Mouse (Mus musculus) megakaryocyte, embryonic 14.5 days (primary cell): ENCODE measurements around the gene D16Ertd472e. TPM values are rescaled to one million over a fixed set of nuclear protein-coding genes. Genes with fewer than 3 reads are reported as not detected.

Experiments used
- H3K27me3 ChIP-seq: replicated peaks from 2 replicates; pipeline ENCODE3; 2012; ENCODE audit warnings: inconsistent platforms
- H3K36me3 ChIP-seq: replicated peaks from 2 replicates; pipeline ENCODE3; 2012; ENCODE audit warnings: low read length, inconsistent platforms, mixed read lengths
- H3K4me1 ChIP-seq: 2 replicates; pipeline ENCODE4 v1.6.1; 2012; ENCODE audit warnings: inconsistent platforms
- H3K4me3 ChIP-seq: replicated peaks from 2 replicates; pipeline ENCODE3; 2012; ENCODE audit warnings: moderate library complexity, mild to moderate bottlenecking, inconsistent platforms
- H3K9me3 ChIP-seq: 2 replicates; pipeline ENCODE4 v1.6.1; 2012; ENCODE audit warnings: inconsistent platforms
- FLI1 ChIP-seq: IDR thresholded peaks from 2 replicates; pipeline ENCODE4 v1.6.1; 2012; ENCODE audit warnings: low read length, inconsistent platforms, mixed read lengths
- GATA1 ChIP-seq: IDR thresholded peaks from 3 replicates; pipeline ENCODE4 v1.6.1; 2012; ENCODE audit warnings: mixed read lengths, low read length, inconsistent platforms, borderline replicate concordance
- polyA plus RNA-seq: library from polyadenylated mRNA; stranded (reverse); fragments of >175 nt; gene quantifications from 2 replicates; pipeline ENCODE4 v1.2.3, GENCODE M21; 2012; ENCODE audit warnings: low replicate concordance; ENCODE audit not compliant: insufficient read depth

Gene D16Ertd472e
- polyA plus RNA-seq = 14.9 and 19.1 TPM in 2 replicates

DNA sequence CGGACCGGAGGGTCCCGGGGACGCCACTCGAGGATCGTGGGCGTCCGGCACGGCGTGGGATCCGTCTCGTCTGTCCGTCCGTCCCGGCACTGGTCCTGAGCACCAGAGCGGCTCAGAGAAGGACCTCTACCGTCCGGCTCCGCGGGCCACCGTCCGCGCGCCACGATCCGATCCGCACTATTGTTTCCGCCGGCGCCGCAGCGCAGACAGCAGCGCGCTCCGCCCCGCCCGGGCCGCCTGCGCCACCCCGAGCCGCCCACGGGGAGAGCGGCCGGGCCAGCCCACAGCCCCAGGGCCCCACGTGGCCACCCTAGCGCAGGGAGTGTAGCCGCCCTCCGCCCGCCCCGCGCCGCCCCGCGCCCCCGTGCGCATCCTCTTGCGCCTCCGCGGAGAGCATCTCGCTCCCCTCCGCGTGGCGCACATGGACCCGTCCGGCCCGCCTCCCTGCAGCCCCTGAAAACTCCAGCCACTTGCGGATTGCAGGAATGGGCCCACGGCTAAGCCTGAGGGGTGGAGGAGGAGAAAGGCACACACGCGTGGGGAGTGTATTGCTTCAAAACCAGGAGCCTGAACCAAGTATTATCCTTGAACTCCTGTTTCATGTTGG lies at the start of gene D16Ertd472e:
Gene D16Ertd472e, minus strand, starts transcription at position 231 of the 607 bp plus-strand sequence.
- peak within 1 kb of the TSS; percentile 96 for H3K4me3 ChIP-seq
- H3K4me1 ChIP-seq = peaks cover 48% of the 10 kb centered on the region
- H3K9me3 ChIP-seq = no peaks in the 10 kb centered on the region
- H3K27me3 ChIP-seq = no peaks in the 10 kb centered on the region
- H3K36me3 ChIP-seq = peaks cover 30% of the 10 kb centered on the region
- TF ChIP-seq FLI1 = no peak
- TF ChIP-seq GATA1 = no peak

DNA sequence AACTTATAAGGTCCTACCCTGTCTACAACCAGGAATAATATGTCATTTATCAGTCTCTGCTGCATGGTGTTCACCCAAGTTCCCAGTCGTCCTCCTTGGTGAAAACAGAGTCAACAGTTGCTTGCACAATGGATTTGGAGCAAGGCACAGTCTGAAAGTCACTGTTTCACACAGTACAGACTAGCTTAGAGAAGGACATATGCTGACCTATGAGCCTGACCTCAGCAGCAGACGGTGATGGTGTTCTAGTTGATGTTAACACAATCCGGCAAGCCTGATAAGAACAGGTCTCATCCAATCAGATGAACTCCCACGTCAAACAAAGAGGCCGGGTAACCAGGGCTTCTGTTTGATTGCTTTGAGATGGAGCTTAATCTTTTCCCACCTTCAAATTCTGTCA lies 46.2 kb upstream of the D16Ertd472e start:
- Histone ChIP-seq H3K4me1 (no peaks in the 10 kb centered on the region; the same call in 1 of the 2 replicates), H3K27me3 (peaks cover 2% of the 10 kb centered on the region), H3K9me3 (no peaks in the 10 kb centered on the region), H3K4me3 (no peak overlapping the region), H3K36me3 (no peaks in the 10 kb centered on the region)
- TF ChIP-seq GATA1 (no peak), FLI1 (no peak)

DNA sequence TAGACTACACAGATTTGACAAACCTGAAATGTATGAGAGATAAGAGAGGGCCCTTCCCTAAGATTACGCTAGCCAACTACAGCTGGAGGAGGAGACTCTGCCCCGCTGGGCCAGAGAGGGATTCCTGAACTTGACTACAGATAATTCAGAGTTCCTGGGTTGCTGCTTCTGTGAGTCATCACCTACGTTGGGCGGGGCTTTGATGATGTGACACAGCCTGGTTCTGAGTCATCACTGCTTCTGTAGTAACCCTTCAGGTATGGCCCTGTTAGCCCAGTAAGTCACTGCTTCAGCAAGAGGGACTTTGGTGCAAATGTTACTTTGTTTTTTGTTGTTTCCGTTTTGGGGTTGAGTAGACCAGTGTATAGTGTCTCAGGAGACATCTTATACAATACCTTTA lies 42.9 kb upstream of the D16Ertd472e start:
- no peaks in the 10 kb centered on the region for H3K36me3 ChIP-seq
- H3K27me3 ChIP-seq = peaks cover 2% of the 10 kb centered on the region
- H3K4me1 ChIP-seq = no peaks in the 10 kb centered on the region; the same call in 1 of the 2 replicates
- no peak for TF ChIP-seq GATA1
- TF ChIP-seq FLI1 = no peak
- H3K9me3 ChIP-seq = no peaks in the 10 kb centered on the region
- H3K4me3 ChIP-seq = no peak overlapping the region

DNA sequence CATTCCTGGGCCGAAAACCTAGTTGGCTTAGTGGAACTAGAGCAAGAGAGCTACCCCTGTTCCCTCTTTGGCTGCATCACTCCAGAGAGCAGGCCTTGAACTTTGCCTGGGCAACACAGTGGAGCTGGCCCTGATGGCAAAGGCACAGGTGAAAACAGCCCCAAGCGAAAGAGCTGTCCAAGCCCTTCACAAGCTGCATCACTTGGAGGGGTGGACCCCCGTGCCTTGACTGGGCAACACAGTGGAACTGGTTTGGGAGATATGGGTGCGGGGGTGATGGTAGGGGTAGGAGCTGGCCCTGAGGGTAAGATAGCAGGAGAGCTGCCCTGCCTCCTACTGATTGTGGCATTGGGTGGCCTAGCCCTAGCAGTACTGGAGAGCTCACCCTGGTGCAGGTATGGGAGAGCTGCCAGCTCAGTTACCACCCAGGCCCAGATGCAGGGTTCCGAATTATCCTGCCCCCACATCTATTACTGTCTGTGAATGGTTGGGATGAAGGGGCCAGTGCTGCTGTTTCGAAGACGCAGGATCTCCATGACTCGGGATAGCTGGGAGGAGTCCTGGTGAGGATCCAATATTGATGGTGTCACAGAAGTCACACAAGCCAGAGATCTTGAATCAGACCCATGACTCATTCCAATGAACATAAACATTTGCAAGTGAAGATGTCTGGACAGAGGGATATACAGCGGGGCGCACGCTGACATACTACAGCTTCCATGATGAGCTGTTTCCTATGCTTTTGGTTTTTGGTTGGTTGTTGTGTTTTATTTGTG lies 41.4 kb upstream of the D16Ertd472e start:
- no peak for TF ChIP-seq GATA1
- TF ChIP-seq FLI1 = no peak
- no peak overlapping the region for H3K4me3 ChIP-seq
- H3K4me1 ChIP-seq = no peaks in the 10 kb centered on the region; the same call in 1 of the 2 replicates
- H3K36me3 ChIP-seq = no peaks in the 10 kb centered on the region
- peaks cover 2% of the 10 kb centered on the region for H3K27me3 ChIP-seq
- H3K9me3 ChIP-seq = no peaks in the 10 kb centered on the region

DNA sequence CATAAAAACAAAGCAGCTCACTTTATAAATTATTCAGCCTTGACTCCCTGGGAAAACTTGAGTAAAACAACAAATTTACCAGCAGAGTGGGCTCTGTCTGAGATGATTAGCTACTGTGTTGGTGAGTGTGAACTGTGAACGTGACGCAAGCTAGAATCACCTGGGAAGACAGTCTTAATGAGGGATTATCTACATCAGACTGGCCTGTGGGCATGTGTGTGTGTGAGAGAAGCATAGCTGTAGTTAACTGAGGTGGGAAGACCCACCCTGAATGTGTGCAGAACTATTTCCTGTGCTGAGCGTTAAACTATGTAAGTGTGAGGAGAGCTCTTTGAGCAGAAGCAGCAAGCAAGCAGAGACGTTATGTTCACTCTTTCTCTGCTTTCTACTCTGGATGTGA lies 29.7 kb upstream of the D16Ertd472e start:
- no peaks in the 10 kb centered on the region for H3K27me3 ChIP-seq
- H3K9me3 ChIP-seq = peaks cover 8% of the 10 kb centered on the region; the same call in 1 of the 2 replicates
- H3K4me3 ChIP-seq = no peak overlapping the region
- no peaks in the 10 kb centered on the region for H3K4me1 ChIP-seq
- H3K36me3 ChIP-seq = no peaks in the 10 kb centered on the region
- TF ChIP-seq FLI1 = no peak
- no peak for TF ChIP-seq GATA1

DNA sequence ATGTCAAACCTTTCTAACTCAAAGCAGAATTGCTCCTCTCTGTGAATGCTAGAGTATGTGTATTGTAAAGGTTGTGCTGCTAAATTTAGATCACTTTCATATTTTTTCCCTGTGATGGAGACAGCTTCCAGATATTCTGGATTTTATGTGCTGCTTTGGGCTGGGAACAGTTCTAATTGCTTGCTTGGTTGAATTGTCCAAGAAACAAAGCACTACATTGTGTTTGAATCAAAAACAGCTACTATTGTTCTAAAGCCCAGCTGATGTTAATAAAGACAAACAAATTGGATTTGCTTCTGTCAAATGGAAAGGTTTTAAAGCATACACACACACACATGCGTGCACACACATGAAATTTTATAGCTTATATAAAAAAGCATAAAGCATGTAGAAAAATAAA lies 22.4 kb upstream of the D16Ertd472e start:
- Histone ChIP-seq H3K4me1 (no peaks in the 10 kb centered on the region), H3K36me3 (no peaks in the 10 kb centered on the region), H3K9me3 (peaks cover 8% of the 10 kb centered on the region; the same call in 1 of the 2 replicates), H3K4me3 (no peak overlapping the region), H3K27me3 (no peaks in the 10 kb centered on the region)
- no peak for TF ChIP-seq GATA1
- no peak for TF ChIP-seq FLI1

DNA sequence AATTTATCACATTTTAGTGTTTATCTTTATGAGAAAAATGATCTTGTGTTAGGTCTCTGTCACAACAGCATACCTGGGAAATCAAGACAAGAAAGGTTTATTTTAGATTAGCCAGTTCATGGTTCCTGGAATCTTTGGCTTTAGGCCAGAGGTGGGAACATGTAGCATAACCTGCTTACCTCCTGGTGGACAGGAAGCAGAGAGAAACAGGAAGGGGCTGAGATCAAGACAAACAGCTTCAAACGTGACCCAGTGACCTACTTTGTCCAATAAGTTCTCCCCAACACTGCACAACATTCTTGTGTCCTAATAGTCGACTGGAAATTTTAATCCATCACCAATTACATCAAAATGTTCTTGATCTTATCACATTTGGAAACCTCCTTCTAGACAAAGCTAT lies 19.9 kb upstream of the D16Ertd472e start:
- Histone ChIP-seq H3K9me3 (no peaks in the 10 kb centered on the region), H3K4me1 (no peaks in the 10 kb centered on the region), H3K27me3 (no peaks in the 10 kb centered on the region), H3K4me3 (no peak overlapping the region), H3K36me3 (no peaks in the 10 kb centered on the region)
- TF ChIP-seq GATA1 (no peak), FLI1 (no peak)

DNA sequence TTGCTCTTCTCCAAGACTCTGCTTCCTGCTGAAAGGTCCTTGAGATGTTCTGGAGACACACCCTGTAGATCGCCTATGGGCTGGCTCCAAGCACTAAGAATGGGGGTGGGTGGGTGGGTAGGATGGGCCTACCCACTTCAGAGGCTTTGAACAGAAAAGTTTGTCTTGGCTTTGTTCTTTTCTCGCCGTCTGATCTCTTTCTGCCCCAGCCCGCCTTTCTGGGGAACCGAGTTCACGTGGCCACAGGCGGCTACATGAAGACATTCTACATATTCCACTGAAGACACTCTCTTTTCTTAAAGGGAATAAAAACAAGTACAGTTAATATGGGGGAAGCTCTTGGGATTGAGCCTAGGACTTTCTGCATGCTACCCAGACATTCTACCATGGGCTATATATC lies 19.3 kb upstream of the D16Ertd472e start:
- Histone ChIP-seq H3K36me3 (no peaks in the 10 kb centered on the region), H3K27me3 (no peaks in the 10 kb centered on the region), H3K4me1 (no peaks in the 10 kb centered on the region), H3K4me3 (no peak overlapping the region), H3K9me3 (no peaks in the 10 kb centered on the region)
- no peak for TF ChIP-seq GATA1
- no peak for TF ChIP-seq FLI1

DNA sequence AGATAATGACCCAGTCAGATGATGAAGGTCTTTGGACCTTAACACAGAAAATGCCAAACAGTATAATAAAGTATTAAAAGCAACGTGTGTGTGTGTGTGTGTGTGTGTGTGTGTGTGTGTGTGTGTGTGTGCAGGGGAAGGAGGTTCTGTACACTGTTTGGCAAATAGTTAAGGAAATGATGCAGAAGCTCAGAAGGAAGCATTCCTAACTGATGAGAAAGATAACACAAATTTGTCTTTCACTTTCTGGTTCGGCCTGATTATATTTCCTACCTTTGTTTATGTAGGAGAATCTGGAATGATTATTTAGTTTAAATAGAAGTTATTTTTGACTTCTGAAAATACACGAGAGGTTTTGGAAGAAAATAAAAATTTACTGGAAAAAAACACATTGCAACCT lies 17.6 kb upstream of the D16Ertd472e start:
- TF ChIP-seq GATA1 = no peak
- no peak for TF ChIP-seq FLI1
- Histone ChIP-seq H3K4me1 (no peaks in the 10 kb centered on the region), H3K4me3 (no peak overlapping the region), H3K36me3 (no peaks in the 10 kb centered on the region), H3K27me3 (no peaks in the 10 kb centered on the region), H3K9me3 (no peaks in the 10 kb centered on the region)

DNA sequence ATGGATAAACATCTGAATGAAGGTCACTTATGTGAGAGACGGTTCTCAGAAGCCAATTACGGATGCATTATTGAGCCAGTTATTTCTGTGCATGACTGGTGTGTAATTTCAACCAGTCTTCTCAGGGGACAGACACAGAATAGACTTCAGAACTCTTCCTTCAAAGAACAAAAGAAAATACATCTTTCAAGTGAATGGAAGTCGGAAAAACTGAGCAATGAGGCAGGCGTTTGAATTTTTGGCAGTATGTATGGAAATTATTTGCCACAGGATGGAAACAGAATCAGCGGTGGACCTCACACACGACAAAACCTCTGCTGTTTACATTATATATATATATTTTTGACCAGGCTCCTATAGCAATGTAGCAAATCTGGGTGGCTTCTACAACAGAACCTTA lies 14.6 kb upstream of the D16Ertd472e start:
- Histone ChIP-seq H3K4me3 (no peak overlapping the region), H3K36me3 (no peaks in the 10 kb centered on the region), H3K4me1 (peaks cover 4% of the 10 kb centered on the region; the same call in 1 of the 2 replicates), H3K27me3 (no peaks in the 10 kb centered on the region), H3K9me3 (no peaks in the 10 kb centered on the region)
- TF ChIP-seq FLI1 (no peak), GATA1 (no peak)
